Mouse (Mus musculus): Measurements from ENCODE around the gene Ppfia4. TPM values are rescaled to one million over a fixed set of nuclear protein-coding genes. Genes with fewer than 3 reads are reported as not detected.
A peak's percentile ranks its signal among the peaks of the same experiment; 100 is the strongest.
"Not testable (repeated sequence)": the region's sequence is repeated elsewhere in the genome, so short reads cannot be mapped to it uniquely, and the experiment has no call there.

Ppfia4 gene
- polyA plus RNA-seq, 1 experiment from 2014 or later, result 10.3 TPM

- WGBS, result 79% methylated on average over 7 of the region's 7 CpGs
- Histone ChIP-seq H3K9ac (no peak overlapping the region), H3K27ac (no peak overlapping the region), H3K4me2 (replicated peaks) (no peak overlapping the region), H3K27me3 (no peaks in the 10 kb centered on the region), H3K9me3 (no peaks in the 10 kb centered on the region), H3K4me3 (no peak overlapping the region), H3K4me1 (peaks cover 17% of the 10 kb centered on the region), H3K36me3 (no peaks in the 10 kb centered on the region)
- no peak for ATAC-seq (ENCODE audit: low FRiP score, low read depth)
Measured at GRCm38 (mm10) chr1:134276823-134277222, 55.9 kb downstream of the Ppfia4 start.

GRCm38 (mm10) chr1:134275616-134276464, 56.9 kb downstream of the Ppfia4 start:
- H3K27me3 ChIP-seq, result no peaks in the 10 kb centered on the region
- no peak overlapping the region for H3K27ac ChIP-seq
- H3K4me1 ChIP-seq, result peaks cover 17% of the 10 kb centered on the region
- WGBS, result 54% methylated on average over 13 of the region's 13 CpGs
- no peaks in the 10 kb centered on the region for H3K36me3 ChIP-seq
- peak; percentile 57 for ATAC-seq (ENCODE audit: low FRiP score, low read depth)
- H3K4me3 ChIP-seq, result no peak overlapping the region
- no peak overlapping the region for H3K4me2 ChIP-seq (replicated peaks)
- no peak overlapping the region for H3K9ac ChIP-seq
- no peaks in the 10 kb centered on the region for H3K9me3 ChIP-seq

- WGBS, result 63% methylated on average over 7 of the region's 7 CpGs
- Histone ChIP-seq H3K27me3 (no peaks in the 10 kb centered on the region), H3K4me3 (no peak overlapping the region), H3K4me2 (replicated peaks) (no peak overlapping the region), H3K9ac (no peak overlapping the region), H3K36me3 (no peaks in the 10 kb centered on the region), H3K9me3 (no peaks in the 10 kb centered on the region), H3K4me1 (peaks cover 17% of the 10 kb centered on the region), H3K27ac (no peak overlapping the region)
- ATAC-seq (ENCODE audit: low FRiP score, low read depth), result no peak
Measured at GRCm38 (mm10) chr1:134274483-134274920, 58.2 kb downstream of the Ppfia4 start.

- no peak overlapping the region; the same call in 1 of the 2 replicates for H3K27ac ChIP-seq
- 41% methylated on average over 9 of the region's 9 CpGs for WGBS
Measured at GRCm38 (mm10) chr1:134273493-134274395, 59.0 kb downstream of the Ppfia4 start.

GRCm38 (mm10) chr1:134272754-134273250, 59.9 kb downstream of the Ppfia4 start:
- Histone ChIP-seq H3K4me2 (replicated peaks) (no peak overlapping the region), H3K4me1 (peaks cover 17% of the 10 kb centered on the region), H3K4me3 (no peak overlapping the region), H3K9ac (no peak overlapping the region), H3K27me3 (no peaks in the 10 kb centered on the region), H3K36me3 (no peaks in the 10 kb centered on the region), H3K9me3 (no peaks in the 10 kb centered on the region), H3K27ac (no peak overlapping the region)
- WGBS, result 79% methylated on average over 5 of the region's 5 CpGs
- ATAC-seq (ENCODE audit: low FRiP score, low read depth), result no peak

More at GRCm38 (mm10) chr1:134273493-134274395, 59.0 kb downstream of the Ppfia4 start:
- 0 out of 2 replicates have a peak overlapping the region, but pooled peaks have one; percentile 1 for H3K9ac ChIP-seq
- no peak overlapping the region for H3K4me3 ChIP-seq
- H3K36me3 ChIP-seq, result no peaks in the 10 kb centered on the region
- H3K27me3 ChIP-seq, result no peaks in the 10 kb centered on the region
- ATAC-seq (ENCODE audit: low FRiP score, low read depth), result no peak
- H3K4me2 ChIP-seq (replicated peaks), result no peak overlapping the region
- no peaks in the 10 kb centered on the region for H3K9me3 ChIP-seq
- H3K4me1 ChIP-seq, result peaks cover 17% of the 10 kb centered on the region

GRCm38 (mm10) chr1:134270026-134270425, 62.7 kb downstream of the Ppfia4 start:
- WGBS, result 70% methylated on average over 7 of the region's 7 CpGs
- Histone ChIP-seq H3K9me3 (no peaks in the 10 kb centered on the region), H3K4me2 (replicated peaks) (no peak overlapping the region), H3K27ac (no peak overlapping the region), H3K4me3 (no peak overlapping the region), H3K9ac (no peak overlapping the region), H3K36me3 (no peaks in the 10 kb centered on the region), H3K4me1 (peaks cover 17% of the 10 kb centered on the region), H3K27me3 (no peaks in the 10 kb centered on the region)
- ATAC-seq (ENCODE audit: low FRiP score, low read depth), result no peak

- no peak overlapping the region for H3K4me2 ChIP-seq (replicated peaks)
- ATAC-seq (ENCODE audit: low FRiP score, low read depth), result no peak
- no peaks in the 10 kb centered on the region for H3K4me1 ChIP-seq
- WGBS, result 30% methylated on average over 2 of the region's 2 CpGs
- H3K27me3 ChIP-seq, result no peaks in the 10 kb centered on the region
- peaks cover 4% of the 10 kb centered on the region; the same call in 1 of the 2 replicates for H3K9me3 ChIP-seq
- no peak overlapping the region for H3K27ac ChIP-seq
- no peak overlapping the region for H3K9ac ChIP-seq
- H3K4me3 ChIP-seq, result no peak overlapping the region
- H3K36me3 ChIP-seq, result no peaks in the 10 kb centered on the region
Measured at GRCm38 (mm10) chr1:134265797-134266196, 66.9 kb downstream of the Ppfia4 start.

- WGBS, result 81% methylated on average over 6 of the region's 6 CpGs
Measured at GRCm38 (mm10) chr1:134264341-134264740, 68.4 kb downstream of the Ppfia4 start.

GRCm38 (mm10) chr1:134249681-134250080, 83.0 kb downstream of the Ppfia4 start:
- WGBS, result 52% methylated on average over 1 of the region's 1 CpGs
- ATAC-seq (ENCODE audit: low FRiP score, low read depth); H3K9ac ChIP-seq; H3K4me1 ChIP-seq; H3K9me3 ChIP-seq; H3K4me3 ChIP-seq; H3K36me3 ChIP-seq; H3K27ac ChIP-seq; H3K27me3 ChIP-seq; H3K4me2 ChIP-seq (replicated peaks): not testable (repeated sequence)

More at GRCm38 (mm10) chr1:134264341-134264740, 68.4 kb downstream of the Ppfia4 start:
- ATAC-seq (ENCODE audit: low FRiP score, low read depth), result no peak
- Histone ChIP-seq H3K4me3 (no peak overlapping the region), H3K4me1 (no peaks in the 10 kb centered on the region), H3K9ac (no peak overlapping the region), H3K27ac (no peak overlapping the region), H3K27me3 (no peaks in the 10 kb centered on the region), H3K4me2 (replicated peaks) (no peak overlapping the region), H3K36me3 (no peaks in the 10 kb centered on the region), H3K9me3 (peaks cover 9% of the 10 kb centered on the region)
